Mouse (Mus musculus): ENCODE measurements around the gene Mkks.

The Mkks gene

DNA sequence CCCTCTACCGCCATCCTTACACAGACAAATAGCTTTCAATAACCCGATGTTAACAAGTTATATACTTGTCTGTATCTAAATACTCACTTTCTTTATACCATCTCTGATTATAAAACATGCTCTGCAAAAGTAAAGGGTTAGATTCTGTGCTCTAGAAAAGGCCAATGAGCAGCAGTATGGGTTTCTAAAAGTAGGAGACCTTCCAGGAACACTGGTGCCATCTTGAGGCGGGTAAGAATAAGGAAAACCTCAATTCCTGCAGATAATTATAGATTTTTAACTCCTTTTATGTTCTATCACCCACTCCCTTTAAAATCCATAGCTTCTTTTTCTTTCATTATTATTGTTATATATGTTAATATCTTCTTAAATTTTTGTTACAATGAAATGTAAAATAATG is 55.3 kb downstream of the Mkks start:
- DNase-seq (ENCODE audit: low spot score in 2 of 2) = no peak

DNA sequence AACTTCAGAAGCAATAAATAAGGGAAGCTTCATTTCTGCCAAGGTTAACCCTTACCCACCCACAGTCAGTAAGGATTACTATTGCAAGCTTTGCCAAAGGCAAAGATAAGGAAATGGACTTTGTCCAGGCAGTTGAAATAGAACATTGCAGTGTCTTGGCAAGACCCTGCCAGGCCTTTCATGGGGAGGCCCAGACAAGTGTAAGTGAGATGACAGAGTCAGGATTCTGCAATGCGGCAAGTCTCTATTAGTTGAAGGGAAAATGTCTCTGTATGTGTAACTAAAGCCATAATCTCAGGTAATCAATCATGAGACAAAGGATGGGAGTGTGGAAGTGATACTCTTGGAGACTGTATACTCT is 56.5 kb downstream of the Mkks start:
- no peak for DNase-seq (ENCODE audit: low spot score in 2 of 2)

DNA sequence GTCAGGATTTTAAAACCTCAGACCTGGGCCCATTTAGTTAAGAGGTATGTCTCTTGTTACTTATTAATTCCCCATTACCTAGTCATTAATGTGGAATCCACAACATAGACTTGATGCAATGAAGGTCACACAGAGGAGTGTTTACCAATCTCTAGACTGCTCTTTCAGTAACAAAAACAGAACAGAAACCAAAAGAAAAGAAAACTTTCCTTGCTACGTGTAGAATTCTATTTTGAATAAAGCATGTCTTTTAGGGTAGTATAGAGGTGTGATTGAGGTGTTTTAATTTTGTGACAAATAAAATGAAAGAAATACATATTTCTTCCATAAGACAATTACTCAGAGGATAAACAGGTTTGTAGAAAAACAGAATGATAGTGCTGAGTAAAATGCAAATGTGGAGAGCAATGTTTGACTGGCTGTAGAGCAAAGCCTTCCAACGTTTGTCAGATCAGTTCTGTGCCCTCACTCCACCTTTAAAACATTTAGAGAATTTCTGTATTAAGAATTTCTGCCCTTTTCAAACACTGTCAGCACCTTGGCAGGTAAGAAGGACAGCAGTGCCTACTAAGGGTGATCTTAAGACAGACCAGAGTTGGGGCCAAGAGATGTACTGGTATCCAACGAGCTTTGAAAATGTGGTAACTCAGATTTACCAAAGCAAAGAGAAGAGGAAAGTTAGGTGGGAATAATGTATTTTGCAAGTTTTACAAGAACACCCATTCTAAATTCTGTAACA is 57.0 kb downstream of the Mkks start:
- DNase-seq (ENCODE audit: low spot score in 2 of 2) = no peak

DNA sequence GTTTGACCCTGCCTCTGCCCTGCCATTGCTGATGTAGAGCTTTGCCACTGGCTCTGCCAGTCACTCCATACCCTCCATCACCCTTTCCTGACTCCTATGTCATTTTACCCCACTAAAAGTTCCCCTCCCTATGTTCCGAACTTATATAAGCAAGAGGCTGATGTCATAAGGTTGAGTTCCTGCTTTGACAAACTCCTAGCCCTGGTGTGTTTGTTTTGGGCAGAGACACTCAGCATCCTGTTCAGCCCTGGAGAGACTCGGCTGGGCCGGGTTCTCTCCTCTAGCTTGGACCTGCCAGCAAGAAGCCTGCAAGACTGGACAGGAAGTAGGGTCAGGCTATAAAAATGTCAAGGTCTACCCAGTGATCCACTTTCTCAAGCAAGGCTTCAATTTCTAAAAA is 58.3 kb downstream of the Mkks start:
- DNase-seq (ENCODE audit: low spot score in 2 of 2) = no peak

DNA sequence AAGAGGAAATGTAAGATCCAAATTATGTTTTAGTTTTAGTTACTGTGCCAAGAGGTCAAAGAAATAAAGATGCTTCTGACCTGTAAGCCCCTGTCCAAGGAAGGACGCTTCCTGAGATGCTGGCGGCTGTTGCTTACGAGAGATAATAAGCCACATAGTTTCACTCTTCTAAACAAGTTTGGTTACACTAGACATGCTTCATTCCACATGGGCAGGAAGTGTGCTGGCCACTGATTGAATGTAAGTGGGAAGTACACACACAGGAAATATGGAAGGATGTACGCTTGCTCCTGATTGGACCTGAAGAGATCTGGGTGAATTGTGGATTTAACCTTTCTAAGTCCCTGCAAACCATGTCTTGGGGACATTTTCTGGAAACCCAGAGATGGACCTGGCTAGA is 63.6 kb downstream of the Mkks start:
- DNase-seq (ENCODE audit: low spot score in 2 of 2) = no peak
